Mouse (Mus musculus) hindbrain, embryonic 13.5 days (tissue): ENCODE data around the gene Mrps35. TPM values are rescaled to one million over a fixed set of nuclear protein-coding genes. Genes with fewer than 3 reads are reported as not detected.

Experiments used
- ATAC-seq: fragments of 200-750 bp; cut with Nextera tagmentation; 2 replicates; pipeline ENCODE4 v1.8.0; 2017; ENCODE audit warnings: moderate TSS enrichment; ENCODE audit not compliant: low FRiP score
- H3K27ac ChIP-seq: fragments of 300-500 bp; sonication (generic); 2 replicates; pipeline ENCODE4 v1.5.1; 2015; ENCODE audit warnings: inconsistent platforms, mild to moderate bottlenecking, moderate library complexity
- H3K27me3 ChIP-seq: fragments of 300-500 bp; sonication (generic); 2 replicates; pipeline ENCODE4 v1.6.1; 2015; ENCODE audit warnings: mild to moderate bottlenecking, inconsistent platforms
- H3K36me3 ChIP-seq: fragments of 300-500 bp; sonication (generic); 2 replicates; pipeline ENCODE4 v1.6.1; 2015; ENCODE audit warnings: mild to moderate bottlenecking, inconsistent platforms
- H3K4me1 ChIP-seq: fragments of 300-500 bp; sonication (generic); replicated peaks from 2 replicates; pipeline ENCODE4 v1.6.1; 2015; ENCODE audit warnings: inconsistent platforms
- H3K4me2 ChIP-seq: fragments of 300-500 bp; sonication (generic); 2 replicates; pipeline ENCODE4 v1.6.1; 2015; ENCODE audit warnings: inconsistent platforms, mild to moderate bottlenecking, moderate library complexity
- H3K4me3 ChIP-seq: fragments of 300-500 bp; sonication (generic); 2 replicates; pipeline ENCODE4 v1.5.1; 2015; ENCODE audit warnings: mild to moderate bottlenecking, inconsistent platforms
- H3K9ac ChIP-seq: fragments of 300-500 bp; sonication (generic); 2 replicates; pipeline ENCODE4 v1.6.1; 2015; ENCODE audit warnings: mild to moderate bottlenecking, inconsistent platforms
- H3K9me3 ChIP-seq: fragments of 300-500 bp; sonication (generic); 2 replicates; pipeline ENCODE4 v1.6.1; 2016; ENCODE audit warnings: inconsistent platforms
- WGBS: fragments of 180-500 bp; shearing (Covaris S2); methylation state at CpG from one replicate; pipeline ENCODE4 v1.1.7; 2015; 5-methylcytosine and 5-hydroxymethylcytosine counted together
- polyA plus RNA-seq: library from polyadenylated mRNA; unstranded; fragments of >200 nt; fragmentation: Nextera tagmentation; extraction: Ambion mirVana; gene quantifications from 2 replicates; pipeline ENCODE4 v1.2.1, GENCODE M21; 2015

Mrps35 gene
- polyA plus RNA-seq, 1 experiment from 2014 or later, result 70.4 TPM

GRCm38 (mm10) chr6:147096109-147096508 lies 53.5 kb downstream of the Mrps35 start:
- Histone ChIP-seq H3K9ac (no peak overlapping the region), H3K27me3 (no peaks in the 10 kb centered on the region), H3K9me3 (no peaks in the 10 kb centered on the region), H3K4me3 (no peak overlapping the region), H3K27ac (no peak overlapping the region), H3K4me1 (peaks cover 42% of the 10 kb centered on the region), H3K36me3 (peaks cover 7% of the 10 kb centered on the region), H3K4me2 (no peak overlapping the region)
- 95% methylated on average over 4 of the region's 4 CpGs for WGBS
- ATAC-seq, result no peak

- H3K4me2 ChIP-seq, result no peak overlapping the region
- H3K27me3 ChIP-seq, result no peaks in the 10 kb centered on the region
- H3K9me3 ChIP-seq, result no peaks in the 10 kb centered on the region
- no peak overlapping the region for H3K9ac ChIP-seq
- 78% methylated on average over 3 of the region's 3 CpGs for whole genome bisulfite sequencing
- peaks cover 41% of the 10 kb centered on the region for H3K4me1 ChIP-seq
- ATAC-seq, result no peak
- H3K27ac ChIP-seq, result no peak overlapping the region
- no peak overlapping the region for H3K4me3 ChIP-seq
- H3K36me3 ChIP-seq, result peaks cover 8% of the 10 kb centered on the region
These were observed 54.4 kb downstream of the Mrps35 start for GRCm38 (mm10) chr6:147096934-147097333.

- no peak overlapping the region for H3K4me2 ChIP-seq
- peaks cover 36% of the 10 kb centered on the region for H3K4me1 ChIP-seq
- no peak overlapping the region for H3K9ac ChIP-seq
- no peak overlapping the region for H3K4me3 ChIP-seq
- no peak overlapping the region for H3K27ac ChIP-seq
- no peaks in the 10 kb centered on the region for H3K9me3 ChIP-seq
- no peak for ATAC-seq
- 62% methylated on average over 8 of the region's 8 CpGs for WGBS
- H3K27me3 ChIP-seq, result no peaks in the 10 kb centered on the region
- H3K36me3 ChIP-seq, result peaks cover 13% of the 10 kb centered on the region
These were observed 54.9 kb downstream of the Mrps35 start for GRCm38 (mm10) chr6:147097346-147097929.

GRCm38 (mm10) chr6:147099458-147100277 lies 57.1 kb downstream of the Mrps35 start:
- H3K9ac ChIP-seq, result no peak overlapping the region
- no peaks in the 10 kb centered on the region for H3K27me3 ChIP-seq
- peaks cover 17% of the 10 kb centered on the region for H3K4me1 ChIP-seq
- no peak for ATAC-seq
- no peak overlapping the region for H3K4me3 ChIP-seq
- no peak overlapping the region for H3K27ac ChIP-seq
- H3K9me3 ChIP-seq, result no peaks in the 10 kb centered on the region
- H3K4me2 ChIP-seq, result no peak overlapping the region
- WGBS, result 85% methylated on average over 19 of the region's 19 CpGs
- peaks cover 27% of the 10 kb centered on the region for H3K36me3 ChIP-seq

GRCm38 (mm10) chr6:147102293-147102692 lies 59.7 kb downstream of the Mrps35 start:
- ATAC-seq, result no peak
- 0 out of 2 replicates have a peak, but pooled peaks cover 8% of the 10 kb centered on the region for H3K4me1 ChIP-seq
- H3K4me2 ChIP-seq, result no peak overlapping the region
- H3K9me3 ChIP-seq, result no peaks in the 10 kb centered on the region
- WGBS, result 93% methylated on average over 3 of the region's 3 CpGs
- H3K27ac ChIP-seq, result no peak overlapping the region
- H3K9ac ChIP-seq, result no peak overlapping the region
- H3K27me3 ChIP-seq, result no peaks in the 10 kb centered on the region
- no peak overlapping the region for H3K4me3 ChIP-seq
- peaks cover 36% of the 10 kb centered on the region for H3K36me3 ChIP-seq

- no peak overlapping the region for H3K9ac ChIP-seq
- no peak overlapping the region for H3K27ac ChIP-seq
- H3K4me3 ChIP-seq, result no peak overlapping the region
- 96% methylated on average over 1 of the region's 1 CpGs for WGBS
- no peak for ATAC-seq
- no peak overlapping the region for H3K4me2 ChIP-seq
- H3K9me3 ChIP-seq, result no peaks in the 10 kb centered on the region
- H3K27me3 ChIP-seq, result no peaks in the 10 kb centered on the region
- H3K36me3 ChIP-seq, result peaks cover 66% of the 10 kb centered on the region
- H3K4me1 ChIP-seq, result no peaks in the 10 kb centered on the region
These were observed 63.0 kb downstream of the Mrps35 start for GRCm38 (mm10) chr6:147105529-147105928.

GRCm38 (mm10) chr6:147106716-147107115 lies 64.2 kb downstream of the Mrps35 start:
- Histone ChIP-seq H3K36me3 (peaks cover 76% of the 10 kb centered on the region), H3K9ac (no peak overlapping the region), H3K4me3 (no peak overlapping the region), H3K9me3 (no peaks in the 10 kb centered on the region), H3K27ac (no peak overlapping the region), H3K4me1 (no peaks in the 10 kb centered on the region), H3K27me3 (no peaks in the 10 kb centered on the region), H3K4me2 (no peak overlapping the region)
- WGBS, result 97% methylated on average over 6 of the region's 6 CpGs
- no peak for ATAC-seq

- Histone ChIP-seq H3K27me3 (no peaks in the 10 kb centered on the region), H3K9ac (no peak overlapping the region), H3K36me3 (peaks cover 58% of the 10 kb centered on the region), H3K4me1 (no peaks in the 10 kb centered on the region), H3K27ac (no peak overlapping the region), H3K9me3 (no peaks in the 10 kb centered on the region), H3K4me3 (no peak overlapping the region), H3K4me2 (no peak overlapping the region)
- 92% methylated on average over 7 of the region's 7 CpGs for WGBS
- no peak for ATAC-seq
These were observed 66.7 kb downstream of the Mrps35 start for GRCm38 (mm10) chr6:147109283-147109682.

GRCm38 (mm10) chr6:147116579-147116978 lies 74.0 kb downstream of the Mrps35 start:
- H3K4me3 ChIP-seq, result no peak overlapping the region
- 13% methylated on average over 10 of the region's 10 CpGs for WGBS
- peaks cover under 1% of the 10 kb centered on the region; the same call in 1 of the 2 replicates for H3K36me3 ChIP-seq
- H3K9me3 ChIP-seq, result no peaks in the 10 kb centered on the region
- H3K4me1 ChIP-seq, result no peaks in the 10 kb centered on the region
- H3K4me2 ChIP-seq, result no peak overlapping the region
- ATAC-seq, result no peak
- H3K27ac ChIP-seq, result no peak overlapping the region
- H3K9ac ChIP-seq, result no peak overlapping the region
- H3K27me3 ChIP-seq, result no peaks in the 10 kb centered on the region

GRCm38 (mm10) chr6:147117764-147118163 lies 75.2 kb downstream of the Mrps35 start:
- no peak overlapping the region for H3K9ac ChIP-seq
- no peak overlapping the region for H3K4me2 ChIP-seq
- H3K4me3 ChIP-seq, result no peak overlapping the region
- no peak overlapping the region for H3K27ac ChIP-seq
- H3K4me1 ChIP-seq, result no peaks in the 10 kb centered on the region
- no peaks in the 10 kb centered on the region for H3K36me3 ChIP-seq
- no peaks in the 10 kb centered on the region for H3K9me3 ChIP-seq
- ATAC-seq, result no peak
- WGBS, result 97% methylated on average over 7 of the region's 7 CpGs
- H3K27me3 ChIP-seq, result no peaks in the 10 kb centered on the region

GRCm38 (mm10) chr6:147118190-147118589 lies 75.6 kb downstream of the Mrps35 start:
- H3K4me1 ChIP-seq, result no peaks in the 10 kb centered on the region
- H3K36me3 ChIP-seq, result no peaks in the 10 kb centered on the region
- H3K9ac ChIP-seq, result no peak overlapping the region
- no peaks in the 10 kb centered on the region for H3K9me3 ChIP-seq
- H3K4me2 ChIP-seq, result no peak overlapping the region
- no peaks in the 10 kb centered on the region for H3K27me3 ChIP-seq
- 91% methylated on average over 3 of the region's 3 CpGs for WGBS
- H3K27ac ChIP-seq, result no peak overlapping the region
- H3K4me3 ChIP-seq, result no peak overlapping the region
- ATAC-seq, result no peak

- H3K9me3 ChIP-seq, result no peaks in the 10 kb centered on the region
- H3K27me3 ChIP-seq, result no peaks in the 10 kb centered on the region
- H3K27ac ChIP-seq, result no peak overlapping the region
- no peaks in the 10 kb centered on the region for H3K4me1 ChIP-seq
- no peak overlapping the region for H3K4me3 ChIP-seq
- WGBS, result 60% methylated on average over 6 of the region's 6 CpGs
- no peak overlapping the region for H3K4me2 ChIP-seq
- no peak for ATAC-seq
- no peak overlapping the region for H3K9ac ChIP-seq
- H3K36me3 ChIP-seq, result no peaks in the 10 kb centered on the region
These were observed 78.8 kb downstream of the Mrps35 start for GRCm38 (mm10) chr6:147121320-147121719.
